Mouse (Mus musculus) MEL (cell line): ENCODE results near the gene Sema6d. TPM values are rescaled to one million over a fixed set of nuclear protein-coding genes. Genes with fewer than 3 reads are reported as not detected.
A peak's percentile ranks its signal among the peaks of the same experiment; 100 is the strongest.

Experiments used
- DNase-seq: peaks from one replicate; pipeline ENCODE4 v3.0.0; 2011; ENCODE audit warnings: low read depth, low spot score
- H3K27ac ChIP-seq: 2 replicates; pipeline ENCODE4 v1.5.1; 2012; ENCODE audit warnings: low read depth, mild to moderate bottlenecking, control low read depth, low read length, moderate library complexity; ENCODE audit not compliant: control insufficient read depth
- H3K27me3 ChIP-seq, 2 experiments: fragments of 150-350 bp in 1 of 2; sonication (generic) in 1 of 2; 2 replicates each; pipeline ENCODE4 v1.6.1; 2012; ENCODE audit warnings: low read length in 2 of 2, mild to moderate bottlenecking in 2 of 2, improper control_type of control experiment in 1 of 2, moderate library complexity in 1 of 2; ENCODE audit not compliant: insufficient read depth in 2 of 2, control insufficient read depth in 1 of 2
- H3K36me3 ChIP-seq, 2 experiments: 2 replicates each; pipeline ENCODE4 v1.6.1; 2012 to 2014; ENCODE audit warnings: low read length in 2 of 2, improper control_type of control experiment in 1 of 2, inconsistent platforms in 1 of 2, mild to moderate bottlenecking in 1 of 2; ENCODE audit not compliant: insufficient read depth in 2 of 2, control insufficient read depth in 1 of 2
- H3K4me1 ChIP-seq, 2 experiments: fragments of 150-350 bp in 1 of 2; sonication (generic) in 1 of 2; 2 replicates each; pipeline ENCODE4 v1.6.1; 2012; ENCODE audit warnings: low read length in 2 of 2, improper control_type of control experiment in 1 of 2, mild to moderate bottlenecking in 1 of 2; ENCODE audit not compliant: insufficient read depth in 2 of 2, control insufficient read depth in 1 of 2
- H3K4me3 ChIP-seq, 2 experiments: fragments of 150-350 bp in 1 of 2; sonication (generic) in 1 of 2; 2 replicates each; pipeline ENCODE4 v1.5.1; 2012; ENCODE audit warnings: low read depth in 2 of 2, low read length in 2 of 2, mild to moderate bottlenecking in 2 of 2, moderate library complexity in 2 of 2, control low read depth in 1 of 2, improper control_type of control experiment in 1 of 2; ENCODE audit not compliant: control insufficient read depth in 1 of 2, insufficient read depth in 1 of 2
- H3K79me2 ChIP-seq: 2 replicates; pipeline ENCODE4 v1.6.1; 2012; ENCODE audit warnings: mild to moderate bottlenecking, low read length, moderate library complexity; ENCODE audit not compliant: control insufficient read depth, poor library complexity, insufficient read depth
- H3K9ac ChIP-seq: 2 replicates; pipeline ENCODE4 v1.6.1; 2012; ENCODE audit warnings: low read depth, mild to moderate bottlenecking, control low read depth, low read length, moderate library complexity; ENCODE audit not compliant: control insufficient read depth, poor library complexity, severe bottlenecking
- H3K9me3 ChIP-seq: fragments of 150-350 bp; sonication (generic); replicated peaks from 2 replicates; pipeline ENCODE4 v1.6.1; 2012; ENCODE audit warnings: mild to moderate bottlenecking, low read length, improper control_type of control experiment, moderate library complexity; ENCODE audit not compliant: insufficient read depth
- CHD2 ChIP-seq: IDR thresholded peaks from 2 replicates; pipeline ENCODE4 v1.6.1; 2011; ENCODE audit warnings: low read length, improper control_type of control experiment
- ELF1 ChIP-seq: IDR thresholded peaks from 2 replicates; pipeline ENCODE4 v1.6.1; 2014; ENCODE audit warnings: low read depth, mild to moderate bottlenecking, inconsistent platforms, low read length, improper control_type of control experiment, moderate library complexity
- EP300 ChIP-seq, 2 experiments: IDR thresholded peaks; 2 replicates each; pipeline ENCODE4 v1.6.1; 2011; ENCODE audit warnings: improper control_type of control experiment in 2 of 2, low read length in 2 of 2, low read depth in 1 of 2, mild to moderate bottlenecking in 1 of 2
- ETS1 ChIP-seq: IDR thresholded peaks from 2 replicates; pipeline ENCODE4 v1.6.1; 2012; ENCODE audit warnings: low read depth, mild to moderate bottlenecking, inconsistent platforms, low read length, improper control_type of control experiment, moderate library complexity
- GATA1 ChIP-seq: IDR thresholded peaks from 2 replicates; pipeline ENCODE4 v1.6.1; 2011; ENCODE audit warnings: low read depth, low read length, improper control_type of control experiment
- HCFC1 ChIP-seq: IDR thresholded peaks from 2 replicates; pipeline ENCODE4 v1.6.1; 2012; ENCODE audit warnings: low read depth, mild to moderate bottlenecking, inconsistent platforms, low read length, improper control_type of control experiment, moderate library complexity
- JUND ChIP-seq: IDR thresholded peaks from 2 replicates; pipeline ENCODE4 v1.6.1; 2011; ENCODE audit warnings: low read depth, mild to moderate bottlenecking, improper control_type of control experiment, low read length
- MAFK ChIP-seq: IDR thresholded peaks from 2 replicates; pipeline ENCODE4 v1.6.1; 2011; ENCODE audit warnings: low read depth, mild to moderate bottlenecking, low read length, improper control_type of control experiment, borderline replicate concordance
- MXI1 ChIP-seq: IDR thresholded peaks from 2 replicates; pipeline ENCODE4 v1.6.1; 2011; ENCODE audit warnings: mild to moderate bottlenecking, low read depth, low read length, improper control_type of control experiment
- MYB ChIP-seq: IDR thresholded peaks from 2 replicates; pipeline ENCODE4 v1.6.1; 2011; ENCODE audit warnings: mild to moderate bottlenecking, low read depth, low read length, improper control_type of control experiment
- MYC ChIP-seq: IDR thresholded peaks from 2 replicates; pipeline ENCODE4 v1.6.1; 2011; ENCODE audit warnings: low read depth, mild to moderate bottlenecking, low read length, improper control_type of control experiment, moderate library complexity
- RAD21 ChIP-seq: IDR thresholded peaks from 2 replicates; pipeline ENCODE4 v1.6.1; 2011; ENCODE audit warnings: mild to moderate bottlenecking, low read depth, low read length, improper control_type of control experiment
- RCOR1 ChIP-seq: IDR thresholded peaks from 2 replicates; pipeline ENCODE4 v1.6.1; 2012; ENCODE audit warnings: low read depth, mild to moderate bottlenecking, inconsistent platforms, low read length, improper control_type of control experiment
- SIN3A ChIP-seq: IDR thresholded peaks from 2 replicates; pipeline ENCODE4 v1.6.1; 2012; ENCODE audit warnings: low read length, improper control_type of control experiment, inconsistent platforms
- UBTF ChIP-seq: IDR thresholded peaks from 2 replicates; pipeline ENCODE4 v1.6.1; 2012; ENCODE audit warnings: low read depth, mild to moderate bottlenecking, inconsistent platforms, low read length, improper control_type of control experiment, moderate library complexity, borderline replicate concordance; ENCODE audit not compliant: insufficient read depth
- USF2 ChIP-seq, 2 experiments: IDR thresholded peaks; 2 replicates each; pipeline ENCODE4 v1.6.1; 2011 to 2012; ENCODE audit warnings: improper control_type of control experiment in 2 of 2, low read length in 2 of 2, borderline replicate concordance in 1 of 2, inconsistent platforms in 1 of 2, low read depth in 1 of 2, mild to moderate bottlenecking in 1 of 2; ENCODE audit not compliant: insufficient read depth in 1 of 2
- ZC3H11A ChIP-seq: IDR thresholded peaks from 2 replicates; pipeline ENCODE4 v1.6.1; 2012; ENCODE audit warnings: low read depth, mild to moderate bottlenecking, inconsistent platforms, low read length, improper control_type of control experiment
- ZKSCAN1 ChIP-seq: IDR thresholded peaks from 2 replicates; pipeline ENCODE4 v1.6.1; 2012; ENCODE audit warnings: low read depth, mild to moderate bottlenecking, inconsistent platforms, low read length, improper control_type of control experiment, moderate library complexity
- ZMIZ1 ChIP-seq: IDR thresholded peaks from 2 replicates; pipeline ENCODE4 v1.6.1; 2012; ENCODE audit warnings: low read depth, mild to moderate bottlenecking, inconsistent platforms, low read length, improper control_type of control experiment, moderate library complexity
- polyA plus RNA-seq, 2 experiments: library from polyadenylated mRNA; stranded (reverse) in 1 of 2; unstranded in 1 of 2; fragments of >175 nt in 1 of 2; fragments of >200 nt in 1 of 2; gene quantifications; 2 replicates each; pipeline versions ENCODE4 v1.2.1 to v1.2.4; 2012; ENCODE audit warnings: low replicate concordance in 2 of 2, low read depth in 1 of 2; ENCODE audit not compliant: insufficient read length in 2 of 2, insufficient read depth in 1 of 2, missing spikeins in 1 of 2
- total RNA-seq: library from RNA; depleted of rRNA; stranded (reverse); fragments of 300-350 nt; gene quantifications from 2 replicates; pipeline ENCODE4 v1.2.3, GENCODE M21; 2012

Gene Sema6d
- total and polyA plus RNA-seq, 3 experiments, result not detected

DNA sequence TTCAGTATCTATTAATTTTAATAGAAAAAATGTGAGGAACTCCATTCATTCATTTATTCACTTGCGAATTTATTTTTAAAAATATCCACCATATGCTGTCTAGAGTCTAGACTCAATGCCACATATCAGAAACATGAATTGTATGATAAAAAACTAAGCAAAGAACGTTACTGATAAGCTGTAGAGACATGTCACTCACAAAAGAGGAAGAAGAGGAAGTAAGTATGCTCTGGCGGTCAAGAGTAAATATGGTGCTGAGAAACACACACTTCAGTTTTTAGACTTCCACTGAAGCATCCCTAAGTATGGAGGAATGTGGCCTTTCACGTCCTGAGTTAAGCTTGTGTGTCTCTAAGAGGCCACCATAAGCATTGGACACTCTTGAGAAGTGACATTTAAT lies 484.0 kb downstream of the Sema6d start (continued):
- TF ChIP-seq ZMIZ1, result no peak

DNA sequence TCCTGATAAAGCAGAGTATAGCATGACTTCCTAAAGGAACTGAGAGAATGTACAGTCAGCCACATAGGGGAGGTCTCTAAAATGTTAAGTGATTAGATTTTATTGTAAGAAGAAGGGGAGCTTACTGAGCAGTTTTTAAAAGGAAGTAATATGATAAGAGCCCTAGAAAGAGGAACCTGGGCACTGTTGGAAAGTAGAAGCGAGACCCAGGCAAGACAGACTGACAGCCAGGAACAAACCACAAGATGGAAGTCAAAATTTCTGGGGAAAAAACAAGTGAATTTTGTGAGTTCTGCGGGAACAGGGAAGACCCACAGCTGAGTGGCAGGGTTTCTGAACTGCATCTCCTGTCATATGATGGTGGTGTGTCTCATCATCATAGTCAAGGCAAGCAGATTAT lies 486.3 kb downstream of the Sema6d start:
- peak; percentile 82 for DNase-seq
- Histone ChIP-seq H3K79me2 (no peaks in the 10 kb centered on the region), H3K27me3 (no peaks in the 10 kb centered on the region), H3K36me3 (peaks cover 0 to 23% of the 10 kb centered on the region in 2 experiments; a peak in 2 of 4 replicates), H3K9ac (no peak overlapping the region), H3K9me3 (no peaks in the 10 kb centered on the region), H3K4me3 (no peak overlapping the region), H3K4me1 (peaks cover 14 to 21% of the 10 kb centered on the region in 2 experiments; a peak in 3 of 4 replicates), H3K27ac (peak overlapping the region; percentile 16)
- no peak for TF ChIP-seq MXI1
- no peak for TF ChIP-seq MYC
- peak; percentile 44; the same call in 1 of the 2 replicates for TF ChIP-seq MAFK
- TF ChIP-seq RCOR1, result peak; percentile 66
- peak; percentile 19; the same call in 1 of the 2 replicates for TF ChIP-seq ZC3H11A
- peak; percentile 73 for TF ChIP-seq GATA1
- no peak for TF ChIP-seq MYB
- peak; percentile 48 for TF ChIP-seq SIN3A
- TF ChIP-seq ETS1, result peak; percentile 70
- TF ChIP-seq ELF1, result 0 out of 2 replicates have a peak, but pooled peaks have one; percentile 19
- peak; percentile 68 to 84 for TF ChIP-seq EP300 (IDR thresholded peaks at IDR 0.05; ENCODE audit: low read depth in 1 of 2, low read length in 2 of 2)

GRCm38 (mm10) chr2:124583561-124583960 lies 493.8 kb downstream of the Sema6d start:
- Histone ChIP-seq H3K9ac (no peak overlapping the region), H3K27ac (no peak overlapping the region), H3K4me1 (no peaks in the 10 kb centered on the region), H3K27me3 (no peaks in the 10 kb centered on the region; a peak in 1 of 4 replicates), H3K9me3 (no peaks in the 10 kb centered on the region), H3K4me3 (no peak overlapping the region), H3K36me3 (no peaks in the 10 kb centered on the region), H3K79me2 (no peaks in the 10 kb centered on the region)
- TF ChIP-seq RAD21, result no peak
- TF ChIP-seq USF2 (IDR thresholded peaks at IDR 0.05; ENCODE audit: borderline replicate concordance in 1 of 2, insufficient read depth in 1 of 2, low read depth in 1 of 2, low read length in 2 of 2), result no peak
- no peak for TF ChIP-seq JUND
- no peak for TF ChIP-seq UBTF
- no peak for TF ChIP-seq HCFC1
- no peak for TF ChIP-seq GATA1
- no peak for TF ChIP-seq ZC3H11A
- TF ChIP-seq RCOR1, result no peak
- no peak for TF ChIP-seq CHD2
- TF ChIP-seq ZKSCAN1, result no peak
- DNase-seq, result no peak
